Mouse (Mus musculus) retina, embryonic 14.5 days (tissue): ENCODE measurements at regions not wholly inside any gene's neighbourhood (a gene's known extent, or its start where the extent isn't known, plus 50 kb on each side); places are given as distances from the start of the nearest gene placed in this dataset.
A peak's percentile ranks its signal among the peaks of the same experiment; 100 is the strongest.

Experiments
- DNase-seq: peaks from one replicate; pipeline ENCODE4 v3.0.0-alpha.2; 2015; ENCODE audit warnings: low spot score

- no peak for DNase-seq
Observed at GRCm38 (mm10) chr10:44728963-44729362, 200.7 kb upstream of the Prdm1 start.

- no peak for DNase-seq
Observed at GRCm38 (mm10) chr10:44724575-44724974, 196.3 kb upstream of the Prdm1 start.

GRCm38 (mm10) chr10:44723845-44724244 lies 195.5 kb upstream of the Prdm1 start:
- no peak for DNase-seq

GRCm38 (mm10) chr10:44723321-44723720 lies 195.0 kb upstream of the Prdm1 start:
- DNase-seq = no peak

GRCm38 (mm10) chr10:44721670-44722069 lies 193.4 kb upstream of the Prdm1 start:
- no peak for DNase-seq

GRCm38 (mm10) chr10:44716612-44717011 lies 188.3 kb upstream of the Prdm1 start:
- peak; percentile 57 for DNase-seq

- no peak for DNase-seq
Observed at GRCm38 (mm10) chr10:44715902-44716301, 187.6 kb upstream of the Prdm1 start.

GRCm38 (mm10) chr10:44708830-44709229 lies 180.5 kb upstream of the Prdm1 start:
- DNase-seq = no peak

- DNase-seq = no peak
Observed at GRCm38 (mm10) chr10:44704143-44704542, 175.8 kb upstream of the Prdm1 start.

- no peak for DNase-seq
Observed at GRCm38 (mm10) chr10:44702108-44702507, 173.8 kb upstream of the Prdm1 start.

GRCm38 (mm10) chr10:44699988-44700537 lies 171.8 kb upstream of the Prdm1 start:
- no peak for DNase-seq

- DNase-seq = no peak
Observed at GRCm38 (mm10) chr10:44697966-44698365, 169.7 kb upstream of the Prdm1 start.

- DNase-seq = no peak
Observed at GRCm38 (mm10) chr10:44696973-44697372, 168.7 kb upstream of the Prdm1 start.

GRCm38 (mm10) chr10:44691590-44692327 lies 163.5 kb upstream of the Prdm1 start:
- DNase-seq = no peak

GRCm38 (mm10) chr10:44688555-44688954 lies 160.3 kb upstream of the Prdm1 start:
- no peak for DNase-seq

GRCm38 (mm10) chr10:44686055-44686454 lies 157.8 kb upstream of the Prdm1 start:
- DNase-seq = no peak

GRCm38 (mm10) chr10:44685215-44685614 lies 156.9 kb upstream of the Prdm1 start:
- no peak for DNase-seq

GRCm38 (mm10) chr10:44676506-44676905 lies 148.2 kb upstream of the Prdm1 start:
- no peak for DNase-seq

GRCm38 (mm10) chr10:44665509-44666144 lies 137.3 kb upstream of the Prdm1 start:
- DNase-seq = no peak

- no peak for DNase-seq
Observed at GRCm38 (mm10) chr10:44659499-44659898, 131.2 kb upstream of the Prdm1 start.

- DNase-seq = no peak
Observed at GRCm38 (mm10) chr10:44653761-44654160, 125.5 kb upstream of the Prdm1 start.

GRCm38 (mm10) chr10:44647021-44647420 lies 118.7 kb upstream of the Prdm1 start:
- DNase-seq = no peak

GRCm38 (mm10) chr10:44646615-44647014 lies 118.3 kb upstream of the Prdm1 start:
- no peak for DNase-seq
